Mouse (Mus musculus) layer of hippocampus, adult 18-20 months (tissue): Measurements from ENCODE around the gene Exosc5. TPM values are rescaled to one million over a fixed set of nuclear protein-coding genes. Genes with fewer than 3 reads are reported as not detected.

Experiments used
- DNase-seq, 2 experiments: peaks; one replicate each; pipeline ENCODE4 v3.0.0; 2022; ENCODE audit warnings: low spot score in 2 of 2
- total RNA-seq, 2 experiments: library from RNA; stranded (reverse); gene quantifications; 2 replicates each; pipeline ENCODE4 v1.2.3; 2021

Gene Exosc5
- total RNA-seq, 2 experiments from 2014 or later, result 25.8 to 30.4 TPM

- DNase-seq, result no peak
These were observed 22.6 kb upstream of the Exosc5 start for GRCm38 (mm10) chr7:25636373-25636772.

GRCm38 (mm10) chr7:25637099-25637498 is 21.9 kb upstream of the Exosc5 start:
- no peak for DNase-seq

- no peak for DNase-seq
These were observed 19.2 kb upstream of the Exosc5 start for GRCm38 (mm10) chr7:25639754-25640153.

GRCm38 (mm10) chr7:25644136-25644535 is 14.8 kb upstream of the Exosc5 start:
- no peak for DNase-seq

GRCm38 (mm10) chr7:25644631-25645030 is 14.3 kb upstream of the Exosc5 start:
- no peak for DNase-seq

- no peak for DNase-seq
These were observed 13.9 kb upstream of the Exosc5 start for GRCm38 (mm10) chr7:25645074-25645473.

GRCm38 (mm10) chr7:25647574-25648123 is 11.3 kb upstream of the Exosc5 start:
- DNase-seq, result no peak

- DNase-seq, result no peak
These were observed 9.1 kb upstream of the Exosc5 start for GRCm38 (mm10) chr7:25649839-25650238.

GRCm38 (mm10) chr7:25651281-25651680 is 7.7 kb upstream of the Exosc5 start:
- no peak for DNase-seq

- no peak for DNase-seq
These were observed 6.7 kb upstream of the Exosc5 start for GRCm38 (mm10) chr7:25652244-25652759.

GRCm38 (mm10) chr7:25655601-25656428 is 3.1 kb upstream of the Exosc5 start:
- DNase-seq, result no peak

GRCm38 (mm10) chr7:25657785-25658184 is 1.2 kb upstream of the Exosc5 start:
- no peak for DNase-seq

- DNase-seq, result no peak
These were observed 7.4 kb downstream of the Exosc5 start for GRCm38 (mm10) chr7:25666381-25666780.

GRCm38 (mm10) chr7:25669158-25669557 is 10.2 kb downstream of the Exosc5 start:
- no peak for DNase-seq

GRCm38 (mm10) chr7:25669631-25670030 is 10.7 kb downstream of the Exosc5 start:
- DNase-seq, result no peak

GRCm38 (mm10) chr7:25670096-25670495 is 11.1 kb downstream of the Exosc5 start:
- DNase-seq, result no peak

GRCm38 (mm10) chr7:25671686-25672085 is 12.7 kb downstream of the Exosc5 start:
- DNase-seq, result no peak

GRCm38 (mm10) chr7:25672442-25672841 is 13.5 kb downstream of the Exosc5 start:
- DNase-seq, result no peak

GRCm38 (mm10) chr7:25674297-25674696 is 15.3 kb downstream of the Exosc5 start:
- no peak for DNase-seq

GRCm38 (mm10) chr7:25674719-25675300 is 15.8 kb downstream of the Exosc5 start, which contains the start of gene Tmem91:
Gene Tmem91, minus strand, starts transcription at chr7:25675166.
- DNase-seq, result no peak

- no peak for DNase-seq
These were observed 16.4 kb downstream of the Exosc5 start for GRCm38 (mm10) chr7:25675405-25675804.
